Mouse (Mus musculus) CH12.LX (cell line): ENCODE measurements around the gene Ppid.

ENCODE experiments used
- CTCF ChIP-seq, 2 experiments: IDR thresholded peaks in 1 of 2; conservative IDR thresholded peaks in 1 of 2; 2 replicates each; pipeline ENCODE4 v1.5.1; 2011 to 2012; ENCODE audit warnings: low read depth in 2 of 2, low read length in 2 of 2, improper control_type of control experiment in 1 of 2, inconsistent platforms in 1 of 2, mild to moderate bottlenecking in 1 of 2, moderate library complexity in 1 of 2
- EP300 ChIP-seq: IDR thresholded peaks from 2 replicates; pipeline ENCODE4 v1.6.1; 2011; ENCODE audit warnings: low read length, improper control_type of control experiment
- MAX ChIP-seq: IDR thresholded peaks from 2 replicates; pipeline ENCODE4 v1.6.1; 2011; ENCODE audit warnings: low read length, improper control_type of control experiment
- MEF2A ChIP-seq: IDR thresholded peaks from 2 replicates; pipeline ENCODE4 v1.6.1; 2014; ENCODE audit warnings: low read depth, mild to moderate bottlenecking, inconsistent platforms, low read length, improper control_type of control experiment, borderline replicate concordance
- POLR2A ChIP-seq: IDR thresholded peaks from 2 replicates; pipeline ENCODE4 v1.6.1; 2011; ENCODE audit warnings: low read depth, mild to moderate bottlenecking, improper control_type of control experiment, low read length
- POLR2AphosphoS2 ChIP-seq: IDR thresholded peaks from 2 replicates; pipeline ENCODE4 v1.6.1; 2011; ENCODE audit warnings: low read depth, low read length, improper control_type of control experiment
- SMC3 ChIP-seq: IDR thresholded peaks from 2 replicates; pipeline ENCODE4 v1.6.1; 2011; ENCODE audit warnings: low read depth, low read length, improper control_type of control experiment
- USF1 ChIP-seq: IDR thresholded peaks from 2 replicates; pipeline ENCODE4 v1.6.1; 2014; ENCODE audit warnings: low read depth, mild to moderate bottlenecking, inconsistent platforms, low read length, improper control_type of control experiment
- ZC3H11A ChIP-seq: IDR thresholded peaks from 2 replicates; pipeline ENCODE4 v1.6.1; 2012; ENCODE audit warnings: low read depth, mild to moderate bottlenecking, inconsistent platforms, low read length, improper control_type of control experiment
- ZMIZ1 ChIP-seq: IDR thresholded peaks from 2 replicates; pipeline ENCODE4 v1.6.1; 2012; ENCODE audit warnings: low read depth, mild to moderate bottlenecking, inconsistent platforms, low read length, improper control_type of control experiment

GRCm38 (mm10) chr3:79569351-79569681 is 21.8 kb upstream of the Ppid start:
- TF ChIP-seq POLR2A (no peak), MEF2A (no peak), SMC3 (no peak), USF1 (no peak), CTCF (conservative IDR thresholded peaks at IDR 0.05 in 1 of 2, IDR thresholded peaks at IDR 0.05 in 1 of 2; ENCODE audit: low read depth in 2 of 2, low read length in 2 of 2) (no peak), EP300 (no peak), MAX (no peak), ZC3H11A (no peak), POLR2AphosphoS2 (no peak), ZMIZ1 (no peak)
